Mouse (Mus musculus): Measurements from ENCODE around the gene Cenpo.
"Not testable (repeated sequence)": the region's sequence is repeated elsewhere in the genome, so short reads cannot be mapped to it uniquely, and the experiment has no call there.

The Cenpo gene

DNA sequence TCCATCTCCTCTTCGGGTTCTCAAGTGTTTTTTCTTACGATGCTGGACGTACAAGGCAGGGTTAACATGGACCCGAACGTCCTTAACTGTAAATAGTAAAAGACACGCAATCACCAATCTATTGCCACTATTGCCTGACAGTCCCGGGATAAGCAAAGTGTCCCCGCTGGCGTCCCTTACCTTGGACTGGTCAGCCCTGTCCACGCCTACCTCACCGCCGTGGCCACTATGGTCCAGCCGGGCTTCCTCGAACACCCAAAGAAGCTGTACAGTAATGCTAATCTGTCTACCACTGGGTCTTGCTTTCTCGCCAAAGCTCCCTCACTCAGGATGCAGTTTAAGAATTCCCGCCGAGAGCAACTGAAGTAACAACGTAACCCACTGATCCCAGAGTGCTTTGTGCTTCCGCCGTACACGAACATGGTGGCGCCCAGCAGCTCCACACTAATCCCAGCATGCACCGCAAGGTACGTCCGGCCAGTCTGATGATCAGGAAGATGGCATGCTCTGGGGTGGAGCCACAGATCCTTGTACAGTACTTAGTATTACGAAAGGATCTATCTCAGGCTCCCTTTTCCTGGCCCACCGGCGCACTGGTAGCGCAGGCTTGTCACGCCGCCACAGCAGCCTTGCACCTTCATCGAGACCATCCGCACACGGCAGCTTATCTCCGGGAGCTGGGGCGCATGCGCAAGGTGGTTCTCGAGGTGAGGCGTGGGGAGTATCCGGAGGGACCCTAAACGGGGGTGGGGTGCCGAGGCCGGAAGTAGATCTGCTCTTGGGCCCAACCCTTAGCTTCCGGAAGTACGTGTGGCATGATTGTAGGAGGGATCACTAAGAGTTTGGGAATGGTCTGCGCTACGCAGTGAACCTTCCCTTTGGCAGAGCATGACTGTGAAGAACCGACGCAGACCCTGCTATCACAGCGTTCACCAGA, at the start of gene Cenpo, which contains the start of gene Ptrhd1:
Cenpo (minus strand) TSS at position 723 of the 937 bp plus-strand sequence.
Ptrhd1 (plus strand) TSS at position 456 of the 937 bp plus-strand sequence.
- peak; percentile 96 for DNase-seq (ENCODE audit: low spot score)

GRCm38 (mm10) chr12:4279878-4280277, 45.8 kb upstream of the Cenpo start:
- no peak for DNase-seq (ENCODE audit: low spot score)

- DNase-seq (ENCODE audit: low spot score): no peak
Observed at GRCm38 (mm10) chr12:4278978-4279755, 45.1 kb upstream of the Cenpo start.

DNA sequence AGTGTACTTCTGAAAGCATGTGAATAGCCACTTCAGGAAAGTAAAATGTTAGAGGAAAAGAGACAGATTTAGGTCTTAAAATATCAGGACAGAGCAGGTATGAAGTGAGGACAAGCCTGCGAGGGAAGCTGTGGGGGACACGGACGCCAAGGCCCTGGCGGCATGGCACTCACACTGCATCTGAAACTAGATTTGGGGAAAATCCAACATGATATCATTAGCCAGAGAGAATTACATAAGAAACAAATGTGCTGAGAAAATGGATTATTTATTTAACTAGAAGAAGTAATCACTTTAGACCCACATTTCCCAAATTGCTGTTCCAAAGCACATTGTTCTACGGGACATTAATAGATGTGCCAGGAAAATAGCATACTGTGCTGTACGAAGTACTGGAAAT, 37.0 kb upstream of the Cenpo start:
- no peak for DNase-seq (ENCODE audit: low spot score)

DNA sequence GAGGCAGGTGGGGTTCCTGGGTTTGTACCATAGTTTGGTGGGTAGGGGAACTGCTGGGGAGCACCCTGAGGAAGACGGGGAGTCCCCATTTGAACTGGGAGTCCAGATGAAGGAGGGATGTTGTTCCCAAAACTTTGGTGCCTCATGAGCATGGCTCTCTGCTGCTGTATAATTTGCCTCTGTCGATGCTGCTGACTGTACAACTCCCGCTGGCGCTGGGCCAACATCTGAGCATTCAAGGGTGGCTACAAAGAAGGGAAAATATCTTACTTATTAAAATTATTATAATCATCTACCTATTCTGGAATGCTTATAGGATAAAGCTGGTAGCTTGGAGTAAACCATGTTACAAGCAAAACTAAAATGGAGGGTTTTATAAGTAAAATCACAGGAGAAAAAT, 33.7 kb upstream of the Cenpo start:
- DNase-seq (ENCODE audit: low spot score): no peak

DNA sequence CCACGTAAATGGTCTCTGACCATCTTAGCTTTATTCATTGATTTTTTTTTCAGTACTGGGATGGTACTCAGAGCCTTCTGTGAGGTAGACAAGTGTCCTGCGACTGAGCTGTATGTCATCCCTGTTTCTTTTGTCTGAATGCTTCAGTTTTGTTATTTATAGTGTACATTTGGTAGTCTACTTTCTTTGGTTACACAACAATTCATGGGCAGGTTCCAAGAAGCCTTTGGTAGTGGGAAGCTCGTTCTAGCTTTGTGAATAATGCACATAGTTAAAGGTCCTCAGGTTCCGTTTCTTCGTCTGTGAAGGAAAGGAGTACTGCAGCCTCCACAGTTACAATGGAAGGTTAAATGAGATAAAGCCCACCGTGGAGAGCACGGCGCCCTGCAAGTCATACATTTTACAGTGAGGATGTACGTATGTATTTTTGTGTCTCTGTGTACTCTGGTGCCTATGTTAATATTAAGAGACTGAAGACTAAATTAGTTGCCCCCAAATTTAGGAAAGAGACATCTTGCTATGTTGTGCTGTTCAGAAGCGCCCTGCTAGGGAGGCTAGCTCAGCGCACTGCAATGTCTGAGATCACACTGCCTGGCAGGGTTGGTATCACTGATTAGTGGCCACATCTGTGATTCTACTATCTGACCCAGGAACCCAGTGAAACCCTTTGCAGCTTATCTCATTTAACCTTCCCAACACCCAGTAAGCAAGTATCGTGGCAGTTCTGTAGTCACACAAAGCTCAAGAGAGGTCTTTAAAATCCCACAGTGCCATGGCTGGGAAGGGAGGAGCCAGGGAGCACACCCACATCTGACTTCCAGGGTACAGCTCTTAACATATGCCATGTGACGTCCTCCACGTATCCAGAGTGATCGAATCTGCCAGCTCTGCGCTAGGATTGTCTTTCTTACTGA, 18.9 kb upstream of the Cenpo start:
- no peak for DNase-seq (ENCODE audit: low spot score)

- DNase-seq (ENCODE audit: low spot score): no peak
Observed at GRCm38 (mm10) chr12:4249786-4250185, 15.7 kb upstream of the Cenpo start.

DNA sequence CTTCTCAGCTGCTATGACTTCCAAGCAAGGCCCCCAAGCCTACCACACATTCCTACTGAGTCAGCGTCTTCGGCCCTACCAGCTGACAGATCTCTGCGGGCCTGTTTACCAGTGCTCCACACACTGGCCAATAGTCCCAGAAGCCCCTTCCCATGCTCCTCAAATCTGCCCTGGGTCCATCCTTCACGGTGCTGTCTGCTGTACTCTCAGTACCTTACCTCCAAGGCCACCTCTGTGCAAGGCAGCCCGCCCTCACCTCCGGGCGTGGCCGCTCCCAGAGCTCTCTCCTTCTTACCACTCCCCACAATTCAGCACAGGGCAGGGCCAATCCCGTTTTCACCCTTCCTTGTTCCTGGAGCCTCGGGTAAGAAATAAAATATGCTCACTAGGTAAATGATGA, 11.6 kb upstream of the Cenpo start:
- DNase-seq (ENCODE audit: low spot score): no peak

DNA sequence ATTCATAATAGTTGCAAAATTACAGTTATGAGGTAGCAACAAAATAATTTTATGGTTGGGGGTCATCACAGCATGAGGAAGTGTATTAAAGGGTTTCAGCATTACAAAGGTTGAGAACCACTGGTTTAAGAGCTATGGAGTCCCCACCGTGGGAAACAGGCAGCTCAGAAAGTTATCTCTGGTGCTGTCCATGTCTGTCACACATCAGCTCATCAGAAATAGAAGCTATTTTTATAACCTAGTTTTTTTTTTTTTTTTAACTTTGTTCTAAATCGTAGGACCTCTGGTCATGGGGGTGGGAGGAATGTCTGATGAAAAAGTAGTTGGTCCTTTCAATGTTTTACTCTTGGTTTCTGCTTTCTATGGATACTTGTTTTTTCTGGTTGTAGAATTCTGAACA, 9.7 kb upstream of the Cenpo start:
- DNase-seq (ENCODE audit: low spot score): no peak

DNA sequence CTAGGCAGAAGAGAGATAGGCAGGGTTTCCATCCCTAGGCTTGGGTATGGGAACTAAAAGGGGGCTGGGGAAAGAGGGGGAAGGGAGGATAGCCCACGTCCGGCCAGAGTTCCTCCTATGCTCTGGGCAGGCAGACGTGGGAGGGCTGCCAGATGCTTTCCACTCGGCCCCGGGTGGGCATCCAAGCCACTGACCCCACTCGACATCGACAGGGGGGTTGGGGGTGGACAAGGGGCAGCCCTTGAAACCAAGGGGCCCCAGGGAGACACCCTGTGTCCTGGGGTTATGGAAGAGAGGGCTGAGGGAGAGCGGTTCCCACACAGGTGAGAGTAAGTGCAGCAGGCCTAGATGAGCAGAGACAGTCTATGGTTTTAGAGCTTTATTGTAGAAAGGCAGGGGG, 6.2 kb upstream of the Cenpo start:
- not testable (repeated sequence) for DNase-seq (ENCODE audit: low spot score)

- no peak for DNase-seq (ENCODE audit: low spot score)
Observed at GRCm38 (mm10) chr12:4237481-4237880, 3.4 kb upstream of the Cenpo start.

DNA sequence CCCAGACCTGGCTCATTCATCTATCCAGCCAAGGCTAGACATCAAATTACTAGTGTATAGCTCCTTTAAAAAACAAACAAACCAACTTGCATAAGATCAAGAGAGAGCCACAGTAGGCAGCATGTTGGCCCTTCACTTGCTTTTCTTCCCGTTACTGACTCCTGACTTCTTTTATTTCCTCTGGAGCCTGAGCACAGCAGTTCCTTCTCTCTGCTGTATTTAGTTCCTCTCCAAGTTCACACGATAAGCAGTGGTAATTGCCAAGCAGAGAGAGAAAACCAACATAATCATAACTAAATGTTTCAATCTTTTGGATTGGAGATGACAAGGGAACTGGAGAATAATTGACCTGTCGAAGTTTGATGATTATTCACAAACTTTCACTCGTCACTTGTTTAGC, 1.3 kb downstream of the Cenpo start:
- no peak for DNase-seq (ENCODE audit: low spot score)

DNA sequence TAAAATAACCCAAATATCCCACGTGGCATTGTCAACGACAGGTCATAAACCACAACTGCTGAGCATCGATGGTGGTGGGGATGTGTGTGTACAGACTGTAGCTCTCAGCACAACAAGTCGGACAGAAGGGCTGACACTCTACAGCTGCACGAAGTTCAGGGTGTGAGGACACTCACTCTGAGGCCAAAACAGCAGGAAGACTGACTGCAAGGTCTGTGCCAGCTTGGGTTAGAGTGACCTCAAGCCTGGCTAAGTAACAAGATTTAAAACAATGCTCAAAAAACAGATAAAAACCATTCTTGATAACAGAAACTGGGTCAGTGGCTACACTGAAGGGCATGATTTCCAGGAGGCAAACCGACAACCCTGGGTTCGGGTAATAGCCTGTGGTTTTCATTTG, 3.9 kb downstream of the Cenpo start:
- no peak for DNase-seq (ENCODE audit: low spot score)

- DNase-seq (ENCODE audit: low spot score): no peak
Observed at GRCm38 (mm10) chr12:4212908-4213307, 21.2 kb downstream of the Cenpo start.

DNA sequence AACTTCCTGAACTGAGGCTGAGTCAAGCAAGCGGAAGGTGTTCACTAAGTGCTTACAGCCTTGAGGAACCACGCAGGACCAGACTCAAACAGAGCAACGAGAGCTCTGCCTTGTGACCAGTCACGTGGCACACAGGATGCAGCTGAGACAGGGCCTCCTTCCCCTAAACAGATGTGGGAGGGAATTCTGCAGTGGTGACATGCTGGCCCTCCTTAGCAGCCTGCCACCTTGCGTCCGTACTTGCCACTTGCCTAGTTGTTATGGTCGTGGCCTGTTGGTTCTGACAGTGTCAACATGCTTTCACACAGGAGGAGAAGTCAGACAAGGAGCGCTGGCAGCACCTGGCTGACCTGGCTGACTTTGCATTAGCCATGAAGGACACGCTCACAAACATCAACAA, 22.9 kb downstream of the Cenpo start:
- no peak for DNase-seq (ENCODE audit: low spot score)

- DNase-seq (ENCODE audit: low spot score): no peak
Observed at GRCm38 (mm10) chr12:4209196-4209595, 24.9 kb downstream of the Cenpo start.

GRCm38 (mm10) chr12:4208405-4209133, 25.5 kb downstream of the Cenpo start:
- DNase-seq (ENCODE audit: low spot score): peak; percentile 75

DNA sequence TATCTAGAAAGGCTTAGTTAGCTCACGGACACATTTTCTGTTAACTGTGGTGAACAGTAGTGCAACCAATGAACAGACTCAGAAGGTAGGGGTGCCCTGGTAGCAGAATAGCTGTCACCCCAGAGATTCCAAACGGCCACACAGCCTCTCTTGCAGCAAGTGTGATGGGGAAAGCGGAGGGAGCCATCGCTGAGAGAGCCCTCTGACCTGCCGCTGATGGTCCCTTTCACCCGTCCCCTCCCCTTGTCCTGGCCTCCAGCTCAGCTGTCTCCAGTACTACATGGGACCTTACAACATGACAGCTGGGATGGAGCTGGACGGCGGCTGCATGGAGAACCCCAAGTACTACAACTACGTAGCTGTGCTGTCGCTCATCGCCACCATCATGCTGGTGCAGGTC, 28.0 kb downstream of the Cenpo start:
- no peak for DNase-seq (ENCODE audit: low spot score)

DNA sequence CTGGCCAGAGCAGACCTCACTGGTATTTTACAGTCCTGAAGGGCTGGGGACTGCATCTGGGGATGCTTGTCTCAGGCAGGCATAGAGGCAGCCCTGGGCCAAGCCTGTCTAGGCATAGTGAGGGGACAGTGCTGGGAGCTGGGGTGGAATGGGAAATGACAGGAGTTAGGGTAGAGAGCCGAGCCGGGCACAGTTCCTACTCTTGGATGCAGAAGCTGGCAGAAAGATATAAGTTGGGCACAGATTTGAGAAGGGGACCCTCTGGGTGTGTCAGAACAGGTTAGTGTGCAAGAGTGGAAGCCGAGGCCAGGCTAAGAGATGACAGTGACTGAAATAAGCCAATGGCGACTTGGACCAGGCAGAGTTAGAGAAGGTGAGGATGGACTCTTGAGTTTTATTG, 31.9 kb downstream of the Cenpo start:
- DNase-seq (ENCODE audit: low spot score): no peak

- no peak for DNase-seq (ENCODE audit: low spot score)
Observed at GRCm38 (mm10) chr12:4201454-4202200, 32.5 kb downstream of the Cenpo start.

GRCm38 (mm10) chr12:4199271-4199670, 34.8 kb downstream of the Cenpo start:
- no peak for DNase-seq (ENCODE audit: low spot score)

All from retina, embryonic 14.5 days (tissue).